Mouse (Mus musculus) liver, embryonic 15.5 days (tissue): Measurements from ENCODE around the gene Rapgef4. TPM values are rescaled to one million over a fixed set of nuclear protein-coding genes. Genes with fewer than 3 reads are reported as not detected.

ENCODE experiments used
- ATAC-seq: fragments of 200-750 bp; cut with Nextera tagmentation; 2 replicates; pipeline ENCODE4 v1.8.0; 2017; ENCODE audit warnings: moderate number of reproducible peaks, mild to moderate bottlenecking, moderate library complexity; ENCODE audit not compliant: insufficient read depth
- H3K27ac ChIP-seq: fragments of 300-500 bp; sonication (generic); replicated peaks from 2 replicates; pipeline ENCODE4 v1.5.1; 2015; ENCODE audit warnings: mild to moderate bottlenecking, inconsistent platforms
- H3K27me3 ChIP-seq: fragments of 300-500 bp; sonication (generic); 2 replicates; pipeline ENCODE4 v1.6.1; 2015; ENCODE audit warnings: mild to moderate bottlenecking, inconsistent platforms
- H3K36me3 ChIP-seq: fragments of 300-500 bp; sonication (generic); replicated peaks from 2 replicates; pipeline ENCODE4 v1.6.1; 2015; ENCODE audit warnings: moderate library complexity, mild to moderate bottlenecking, inconsistent platforms
- H3K4me1 ChIP-seq: fragments of 300-500 bp; sonication (generic); replicated peaks from 2 replicates; pipeline ENCODE4 v1.6.1; 2015; ENCODE audit warnings: inconsistent platforms
- H3K4me2 ChIP-seq: fragments of 300-500 bp; sonication (generic); 2 replicates; pipeline ENCODE4 v1.6.1; 2015; ENCODE audit warnings: moderate library complexity, mild to moderate bottlenecking, inconsistent platforms
- H3K4me3 ChIP-seq: fragments of 300-500 bp; sonication (generic); replicated peaks from 2 replicates; pipeline ENCODE4 v1.5.1; 2015; ENCODE audit warnings: mild to moderate bottlenecking, inconsistent platforms
- H3K9ac ChIP-seq: fragments of 300-500 bp; sonication (generic); 2 replicates; pipeline ENCODE4 v1.6.1; 2015; ENCODE audit warnings: moderate library complexity, mild to moderate bottlenecking, inconsistent platforms
- H3K9me3 ChIP-seq: fragments of 300-500 bp; sonication (generic); replicated peaks from 2 replicates; pipeline ENCODE4 v1.6.1; 2016; ENCODE audit warnings: inconsistent platforms
- WGBS: fragments of 180-500 bp; shearing (Covaris S2); methylation state at CpG from one replicate; pipeline ENCODE4 v1.1.7; 2015; ENCODE audit warnings: mixed read lengths; ENCODE audit not compliant: insufficient replicate concordance; 5-methylcytosine and 5-hydroxymethylcytosine counted together
- polyA plus RNA-seq: library from polyadenylated mRNA; unstranded; fragments of >200 nt; fragmentation: Nextera tagmentation; extraction: Ambion mirVana; gene quantifications from 2 replicates; pipeline ENCODE4 v1.2.1, GENCODE M21; 2015

Gene Rapgef4
- polyA plus RNA-seq, 1 experiment from 2014 or later: 6.5 TPM

- H3K9ac ChIP-seq: no peak overlapping the region
- no peaks in the 10 kb centered on the region for H3K27me3 ChIP-seq
- H3K4me3 ChIP-seq: no peak overlapping the region
- no peak for ATAC-seq
- no peaks in the 10 kb centered on the region for H3K9me3 ChIP-seq
- H3K36me3 ChIP-seq: no peaks in the 10 kb centered on the region
- H3K4me1 ChIP-seq: no peaks in the 10 kb centered on the region
- no peak overlapping the region for H3K4me2 ChIP-seq
- no peak overlapping the region for H3K27ac ChIP-seq
- 18% methylated on average over 8 of the region's 8 CpGs for WGBS
Observed at GRCm38 (mm10) chr2:72079110-72079509, 98.1 kb downstream of the Rapgef4 start.

DNA sequence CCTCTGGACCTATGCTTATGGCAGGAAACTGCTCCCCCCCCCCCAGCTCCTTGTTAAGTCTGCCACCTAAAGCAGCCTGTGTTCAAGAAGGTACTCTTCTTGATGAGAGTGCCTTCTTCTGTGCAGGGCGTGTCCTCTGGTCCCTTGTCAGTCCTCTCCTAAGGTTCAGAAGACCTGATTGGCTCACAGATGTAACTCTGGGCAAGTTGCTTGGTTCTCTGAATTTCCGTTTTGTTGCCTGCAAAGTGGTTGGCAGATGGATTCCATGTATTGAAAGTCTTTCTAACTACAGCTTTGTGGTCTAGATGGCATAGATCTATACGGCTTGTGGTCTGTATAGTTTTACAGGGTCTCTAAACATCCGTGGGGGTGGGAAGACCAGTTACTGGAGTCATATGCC is 101.8 kb downstream of the Rapgef4 start:
- H3K9me3 ChIP-seq: no peaks in the 10 kb centered on the region
- no peak overlapping the region for H3K4me2 ChIP-seq
- no peak for ATAC-seq
- H3K9ac ChIP-seq: no peak overlapping the region
- no peaks in the 10 kb centered on the region for H3K27me3 ChIP-seq
- WGBS: 44% methylated on average over 4 of the region's 4 CpGs
- H3K27ac ChIP-seq: no peak overlapping the region
- H3K36me3 ChIP-seq: no peaks in the 10 kb centered on the region
- no peak overlapping the region for H3K4me3 ChIP-seq
- H3K4me1 ChIP-seq: no peaks in the 10 kb centered on the region

DNA sequence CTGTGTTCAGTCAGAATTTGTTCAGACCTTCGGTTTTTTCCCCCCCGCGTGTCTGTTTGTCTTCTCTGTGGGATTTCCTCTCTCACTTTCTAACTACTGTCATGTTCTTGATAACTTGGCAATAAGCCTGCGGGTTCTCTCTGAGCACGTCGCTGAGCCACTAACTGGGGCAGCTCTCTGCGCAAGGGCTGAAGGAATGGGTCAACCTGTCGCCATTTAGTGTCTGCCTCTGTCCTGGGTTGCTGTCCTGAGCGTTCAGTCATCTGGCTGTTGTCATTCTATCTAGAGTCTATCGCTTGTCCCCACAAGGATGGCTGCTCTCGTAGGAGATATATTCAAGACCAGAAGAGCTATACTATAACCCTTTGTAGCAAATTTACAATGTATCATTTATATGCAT is 107.8 kb downstream of the Rapgef4 start:
- Histone ChIP-seq H3K9ac (no peak overlapping the region), H3K4me3 (no peak overlapping the region), H3K4me1 (no peaks in the 10 kb centered on the region), H3K9me3 (no peaks in the 10 kb centered on the region), H3K27ac (no peak overlapping the region), H3K27me3 (no peaks in the 10 kb centered on the region), H3K36me3 (no peaks in the 10 kb centered on the region), H3K4me2 (no peak overlapping the region)
- 78% methylated on average over 11 of the region's 11 CpGs for WGBS
- no peak for ATAC-seq

GRCm38 (mm10) chr2:72090061-72090460 is 109.0 kb downstream of the Rapgef4 start:
- Histone ChIP-seq H3K4me2 (no peak overlapping the region), H3K36me3 (no peaks in the 10 kb centered on the region), H3K27ac (no peak overlapping the region), H3K4me3 (no peak overlapping the region), H3K9me3 (no peaks in the 10 kb centered on the region), H3K9ac (no peak overlapping the region), H3K27me3 (no peaks in the 10 kb centered on the region), H3K4me1 (no peaks in the 10 kb centered on the region)
- 46% methylated on average over 2 of the region's 2 CpGs for WGBS
- ATAC-seq: no peak

DNA sequence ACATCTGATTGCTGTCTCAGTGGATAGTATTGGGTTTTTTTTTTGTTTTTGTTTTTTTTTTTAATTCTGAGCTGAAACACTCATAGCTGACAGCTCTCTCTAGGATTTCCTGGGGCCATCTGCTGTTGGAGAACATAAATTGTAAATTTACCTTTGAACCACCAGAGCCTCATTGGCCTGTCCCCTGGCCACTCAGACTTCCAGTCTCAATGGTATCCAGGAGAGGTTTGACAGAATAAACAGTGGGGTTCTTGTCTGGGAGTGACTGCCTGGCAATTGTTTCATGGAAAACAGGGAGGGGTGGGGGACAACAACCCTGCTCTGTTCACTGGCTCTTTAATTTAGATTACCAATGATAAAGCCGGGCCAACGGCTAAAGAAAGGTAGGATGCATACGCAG is 111.0 kb downstream of the Rapgef4 start:
- no peaks in the 10 kb centered on the region for H3K27me3 ChIP-seq
- ATAC-seq: no peak
- no peaks in the 10 kb centered on the region for H3K36me3 ChIP-seq
- no peak overlapping the region for H3K4me2 ChIP-seq
- no peak overlapping the region for H3K9ac ChIP-seq
- 77% methylated on average over 3 of the region's 3 CpGs for WGBS
- no peaks in the 10 kb centered on the region for H3K4me1 ChIP-seq
- H3K9me3 ChIP-seq: no peaks in the 10 kb centered on the region
- H3K27ac ChIP-seq: no peak overlapping the region
- H3K4me3 ChIP-seq: no peak overlapping the region

DNA sequence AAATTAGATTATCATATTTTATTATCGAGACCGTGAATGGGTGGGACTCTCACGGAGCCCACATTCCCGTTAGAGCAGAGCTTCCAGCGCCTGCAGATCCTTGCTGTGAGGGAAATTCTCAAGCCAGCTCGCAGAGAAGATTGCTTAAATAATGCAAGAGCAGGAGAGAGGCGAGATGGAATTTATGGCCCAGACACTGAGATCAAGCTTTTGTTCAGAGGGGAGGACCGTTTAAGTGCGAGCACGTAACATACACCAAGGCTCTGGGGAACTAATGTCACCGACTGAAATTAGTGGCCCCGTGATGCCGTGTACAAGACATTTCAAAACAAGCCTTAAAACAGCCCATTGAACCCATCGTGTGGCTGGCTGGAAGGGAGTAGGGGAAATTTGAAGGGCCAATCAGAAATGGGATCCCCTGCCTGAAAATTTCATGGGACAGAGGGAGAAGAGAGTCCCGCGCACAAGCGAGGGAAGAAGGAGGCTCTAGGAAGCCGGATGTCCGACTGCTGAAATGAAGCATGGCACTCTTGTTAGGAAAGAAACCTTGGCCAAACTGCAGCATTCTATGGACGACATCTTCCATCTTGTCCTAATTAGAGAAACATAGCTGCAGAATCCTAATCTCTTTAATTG is 112.5 kb downstream of the Rapgef4 start:
- Histone ChIP-seq H3K4me3 (no peak overlapping the region), H3K4me2 (no peak overlapping the region), H3K36me3 (no peaks in the 10 kb centered on the region), H3K27ac (no peak overlapping the region), H3K27me3 (no peaks in the 10 kb centered on the region), H3K9me3 (no peaks in the 10 kb centered on the region), H3K4me1 (no peaks in the 10 kb centered on the region), H3K9ac (no peak overlapping the region)
- ATAC-seq: no peak
- WGBS: 70% methylated on average over 20 of the region's 20 CpGs

DNA sequence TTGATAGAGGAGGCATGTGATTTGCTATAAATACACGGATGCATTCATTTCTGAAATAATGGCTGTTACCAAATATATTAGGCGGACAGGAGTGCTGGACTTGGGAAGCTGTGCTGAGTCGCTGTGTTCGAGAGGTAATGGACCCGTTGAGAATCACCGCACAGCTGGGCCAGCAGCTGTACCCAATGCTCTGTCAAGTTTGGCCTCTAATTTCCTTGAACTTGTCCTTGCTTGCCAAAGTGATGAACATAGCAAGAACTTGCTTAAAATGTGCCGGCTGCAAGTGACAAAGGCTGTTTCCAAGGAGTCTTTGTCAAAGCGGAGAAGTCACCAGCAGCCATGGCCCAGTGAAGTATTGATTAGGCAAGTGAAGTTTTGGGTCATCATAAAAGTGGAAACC is 113.0 kb downstream of the Rapgef4 start:
- WGBS: 76% methylated on average over 8 of the region's 8 CpGs
- Histone ChIP-seq H3K27me3 (no peaks in the 10 kb centered on the region), H3K9me3 (no peaks in the 10 kb centered on the region), H3K9ac (no peak overlapping the region), H3K27ac (no peak overlapping the region), H3K36me3 (no peaks in the 10 kb centered on the region), H3K4me3 (no peak overlapping the region), H3K4me2 (no peak overlapping the region), H3K4me1 (no peaks in the 10 kb centered on the region)
- ATAC-seq: no peak

DNA sequence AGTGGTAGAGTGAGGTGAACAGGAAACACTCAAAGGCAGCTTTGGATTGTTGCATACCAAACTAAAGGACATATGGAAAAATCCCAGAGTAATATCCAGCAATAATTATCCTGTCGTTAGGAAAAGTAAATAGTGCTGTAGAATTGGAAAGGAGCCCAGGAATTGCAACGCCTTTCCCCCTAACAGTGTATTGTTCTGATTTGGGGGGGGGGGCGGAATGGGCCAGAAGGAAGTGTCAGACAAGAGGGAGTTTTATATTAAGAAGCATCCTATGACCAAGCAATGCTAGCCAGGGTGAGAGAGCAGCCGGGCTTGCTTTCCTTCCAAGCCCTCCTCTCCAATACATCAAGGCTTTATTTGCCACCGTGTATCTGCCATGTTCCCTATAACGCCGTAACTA is 113.4 kb downstream of the Rapgef4 start:
- no peaks in the 10 kb centered on the region for H3K4me1 ChIP-seq
- H3K27ac ChIP-seq: no peak overlapping the region
- no peaks in the 10 kb centered on the region for H3K27me3 ChIP-seq
- H3K4me2 ChIP-seq: no peak overlapping the region
- no peaks in the 10 kb centered on the region for H3K36me3 ChIP-seq
- H3K9ac ChIP-seq: no peak overlapping the region
- H3K9me3 ChIP-seq: no peaks in the 10 kb centered on the region
- 78% methylated on average over 7 of the region's 7 CpGs for WGBS
- H3K4me3 ChIP-seq: no peak overlapping the region
- ATAC-seq: no peak

GRCm38 (mm10) chr2:72095002-72095401 is 114.0 kb downstream of the Rapgef4 start:
- Histone ChIP-seq H3K27me3 (no peaks in the 10 kb centered on the region), H3K9me3 (no peaks in the 10 kb centered on the region), H3K27ac (no peak overlapping the region), H3K4me2 (no peak overlapping the region), H3K4me1 (no peaks in the 10 kb centered on the region), H3K9ac (no peak overlapping the region), H3K4me3 (no peak overlapping the region), H3K36me3 (no peaks in the 10 kb centered on the region)
- 52% methylated on average over 6 of the region's 6 CpGs for WGBS
- no peak for ATAC-seq

GRCm38 (mm10) chr2:72096345-72096744 is 115.3 kb downstream of the Rapgef4 start:
- Histone ChIP-seq H3K27ac (no peak overlapping the region), H3K4me1 (no peaks in the 10 kb centered on the region), H3K4me2 (no peak overlapping the region), H3K36me3 (no peaks in the 10 kb centered on the region), H3K4me3 (no peak overlapping the region), H3K9me3 (no peaks in the 10 kb centered on the region), H3K9ac (no peak overlapping the region), H3K27me3 (no peaks in the 10 kb centered on the region)
- WGBS: 14% methylated on average over 3 of the region's 3 CpGs
- ATAC-seq: no peak

DNA sequence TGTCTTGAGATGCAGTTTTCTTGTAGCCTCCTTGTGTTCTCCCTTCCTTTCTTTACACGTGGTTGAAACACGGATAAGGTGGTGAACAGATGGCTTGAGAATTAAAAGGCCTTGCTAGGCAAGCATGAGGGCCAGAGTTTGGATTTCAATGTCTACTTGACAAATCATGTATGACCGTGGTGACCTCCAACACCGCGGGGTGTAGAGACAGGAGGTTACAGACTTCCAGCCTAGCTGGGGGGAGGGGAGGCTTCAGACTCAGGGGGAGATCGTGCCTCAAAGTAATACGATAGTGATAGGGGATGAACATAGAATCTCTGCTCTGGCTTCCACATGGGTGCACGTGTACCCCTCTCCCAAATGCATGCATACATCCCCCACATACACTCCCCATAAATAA is 117.3 kb downstream of the Rapgef4 start:
- Histone ChIP-seq H3K4me2 (no peak overlapping the region), H3K9me3 (no peaks in the 10 kb centered on the region), H3K4me3 (no peak overlapping the region), H3K4me1 (no peaks in the 10 kb centered on the region), H3K9ac (no peak overlapping the region), H3K27me3 (no peaks in the 10 kb centered on the region), H3K36me3 (no peaks in the 10 kb centered on the region), H3K27ac (no peak overlapping the region)
- 68% methylated on average over 8 of the region's 8 CpGs for WGBS
- no peak for ATAC-seq

DNA sequence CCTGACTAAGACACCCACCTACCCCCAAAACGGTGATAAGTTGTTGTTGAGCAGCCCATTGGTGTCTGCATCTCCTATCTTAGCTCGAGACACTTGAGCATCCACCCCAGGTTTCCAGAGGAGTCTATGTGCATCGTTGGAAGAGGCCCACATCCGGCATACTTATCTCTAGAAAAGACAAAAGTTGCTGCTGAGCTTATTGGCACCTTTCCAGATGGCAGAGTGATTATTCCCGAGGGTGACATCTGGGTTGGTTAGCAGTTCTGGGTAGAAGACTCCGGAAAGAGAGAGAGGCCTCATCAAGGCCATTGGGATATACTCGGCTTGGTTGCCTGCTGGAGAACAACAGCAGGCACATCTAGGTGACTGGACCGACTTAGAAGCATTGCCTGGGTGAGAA is 123.6 kb downstream of the Rapgef4 start:
- Histone ChIP-seq H3K4me2 (no peak overlapping the region), H3K4me3 (no peak overlapping the region), H3K27ac (no peak overlapping the region), H3K4me1 (no peaks in the 10 kb centered on the region), H3K27me3 (no peaks in the 10 kb centered on the region), H3K9ac (no peak overlapping the region), H3K36me3 (no peaks in the 10 kb centered on the region), H3K9me3 (no peaks in the 10 kb centered on the region)
- ATAC-seq: no peak
- 55% methylated on average over 8 of the region's 8 CpGs for WGBS
